Mouse (Mus musculus) layer of hippocampus, postnatal 14 days (tissue): ENCODE results near the gene Tex45. TPM values are rescaled to one million over a fixed set of nuclear protein-coding genes. Genes with fewer than 3 reads are reported as not detected.

Experiments
- DNase-seq, 2 experiments: peaks; one replicate each; pipeline ENCODE4 v3.0.0; 2021 to 2022; ENCODE audit warnings: low spot score in 2 of 2, mixed read lengths in 1 of 2
- total RNA-seq, 2 experiments: library from RNA; stranded (reverse); gene quantifications; 2 replicates each; pipeline ENCODE4 v1.2.3; 2021

The Tex45 gene
- total RNA-seq, 2 experiments from 2014 or later = 0.28 TPM; not detected in 1

GRCm38 (mm10) chr8:3531936-3532335, 61.3 kb downstream of the Tex45 start:
- DNase-seq = no peak

- DNase-seq = no peak
These were observed 65.6 kb downstream of the Tex45 start for GRCm38 (mm10) chr8:3536053-3536841.

Other genes starting within 250 kb of the Tex45 start
- 10 to 100 TPM; 47.2 to 54.2 TPM for gene Insr, start 191.2 kb upstream of the Tex45 start, total RNA-seq
- under 1 TPM; 0.14 to 0.36 TPM for gene A430078G23Rik, start 117.4 kb upstream of the Tex45 start, total RNA-seq
- gene Arhgef18, start 77.9 kb upstream of the Tex45 start, total RNA-seq = 10 to 100 TPM; 34.5 to 39.5 TPM
- gene Pex11g, start 3.2 kb upstream of the Tex45 start, total RNA-seq = 1 to 10 TPM in 1 of 2 experiments, under 1 TPM in 1; 0.91 to 1.8 TPM
- gene Zfp358, start 22.3 kb downstream of the Tex45 start, total RNA-seq = 10 to 100 TPM; 25.3 to 27.4 TPM
- 10 to 100 TPM; 63.3 to 77.4 TPM for gene Mcoln1, start 29.6 kb downstream of the Tex45 start, total RNA-seq
- gene Pnpla6, start 44.5 kb downstream of the Tex45 start, total RNA-seq = 10 to 100 TPM; 64.8 to 71.0 TPM
- gene C330021F23Rik, start 97.1 kb downstream of the Tex45 start, total RNA-seq = not detected
- 10 to 100 TPM; 45.8 to 49.8 TPM for gene Camsap3, start 116.4 kb downstream of the Tex45 start, total RNA-seq
- gene Xab2, start 150.5 kb downstream of the Tex45 start, total RNA-seq = 10 to 100 TPM; 33.1 to 34.9 TPM
- gene Pet100, start 150.7 kb downstream of the Tex45 start, total RNA-seq = 10 to 100 TPM; 80.0 to 95.8 TPM
- 1 to 10 TPM in 1 of 2 experiments, not detected in 1; 2.1 TPM for gene Pcp2, start 154.7 kb downstream of the Tex45 start, total RNA-seq
- gene Stxbp2, start 160.1 kb downstream of the Tex45 start, total RNA-seq = 10 to 100 TPM; 34.0 to 51.8 TPM
- gene Retn, start 184.9 kb downstream of the Tex45 start, total RNA-seq = under 1 TPM; 0.39 to 0.45 TPM
- gene Mcemp1, start 194.9 kb downstream of the Tex45 start, total RNA-seq = under 1 TPM in 1 of 2 experiments, not detected in 1; 0.33 TPM
- gene Fcor, start 201.5 kb downstream of the Tex45 start, total RNA-seq = 10 to 100 TPM; 19.8 to 23.4 TPM
- gene Trappc5, start 205.4 kb downstream of the Tex45 start, total RNA-seq = 10 to 100 TPM; 27.9 to 28.5 TPM
- gene Fcer2a, start 223.3 kb downstream of the Tex45 start, total RNA-seq = not detected
- gene Clec4g, start 249.8 kb downstream of the Tex45 start, total RNA-seq = not detected